Mouse (Mus musculus) testis, postnatal 14 days (tissue): ENCODE measurements at regions not wholly inside any gene's neighbourhood (a gene's known extent, or its start where the extent isn't known, plus 50 kb on each side); places are given as distances from the start of the nearest gene placed in this dataset.

ENCODE experiments used
- DNase-seq: peaks from one replicate; pipeline ENCODE4 v3.0.0; 2021; ENCODE audit warnings: low spot score

DNA sequence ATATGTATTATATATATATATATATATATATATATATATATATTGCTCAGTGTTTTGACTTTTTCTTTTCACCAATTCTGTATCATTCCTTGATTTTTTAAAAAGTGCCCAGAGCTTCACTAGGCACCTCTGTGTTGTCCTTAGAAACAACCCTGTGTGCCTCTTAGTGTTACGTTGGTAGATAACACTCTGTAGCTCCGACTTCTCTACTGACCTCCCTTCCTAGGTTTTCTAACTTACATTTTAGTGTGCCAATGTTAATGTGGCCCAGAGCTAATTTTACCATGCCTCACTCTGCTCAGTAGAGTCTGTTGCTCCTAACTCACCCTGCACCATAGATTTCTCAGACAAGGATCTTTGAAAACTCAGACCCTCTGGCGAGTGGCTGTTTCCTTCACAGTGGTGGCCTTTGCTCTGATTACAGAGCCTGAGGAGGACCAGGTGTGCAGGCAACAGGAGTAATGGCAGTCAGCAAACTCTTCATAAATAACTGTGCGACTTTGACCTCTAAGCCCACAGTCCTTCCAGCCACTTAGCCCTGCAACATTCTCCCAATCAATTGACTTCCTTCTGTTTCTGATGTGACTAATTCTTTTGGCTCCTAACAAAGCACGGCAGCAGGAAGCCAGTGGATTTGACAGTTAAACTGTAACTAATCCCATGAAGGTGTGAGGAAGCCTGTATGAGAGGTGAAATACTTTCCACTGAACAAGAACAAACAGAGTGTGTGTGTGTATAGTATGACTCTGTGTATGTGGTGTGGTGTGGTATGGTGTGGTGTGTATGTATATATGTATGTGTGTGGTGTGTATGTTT is 53.6 kb upstream of the Actr3 start:
- no peak for DNase-seq

DNA sequence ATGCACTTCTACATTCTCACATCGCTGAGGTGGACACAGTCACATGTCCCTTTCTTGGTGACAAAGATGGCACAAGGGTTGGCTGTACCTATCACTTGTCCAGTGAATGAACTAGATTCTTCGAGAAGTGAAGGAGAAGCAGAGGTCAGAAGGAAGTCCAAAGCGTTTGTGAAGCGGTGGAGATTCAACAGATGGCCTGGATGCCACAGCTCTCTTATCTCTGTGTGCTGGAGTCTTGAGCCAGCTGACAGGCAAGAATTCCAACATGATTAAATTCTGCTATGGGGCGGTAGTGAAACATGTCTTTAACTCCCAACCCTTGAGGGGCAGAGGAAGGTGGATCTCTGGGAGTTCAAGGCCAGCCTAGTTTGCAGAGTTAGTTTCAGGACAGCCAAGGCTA is 55.5 kb upstream of the Actr3 start:
- no peak for DNase-seq

DNA sequence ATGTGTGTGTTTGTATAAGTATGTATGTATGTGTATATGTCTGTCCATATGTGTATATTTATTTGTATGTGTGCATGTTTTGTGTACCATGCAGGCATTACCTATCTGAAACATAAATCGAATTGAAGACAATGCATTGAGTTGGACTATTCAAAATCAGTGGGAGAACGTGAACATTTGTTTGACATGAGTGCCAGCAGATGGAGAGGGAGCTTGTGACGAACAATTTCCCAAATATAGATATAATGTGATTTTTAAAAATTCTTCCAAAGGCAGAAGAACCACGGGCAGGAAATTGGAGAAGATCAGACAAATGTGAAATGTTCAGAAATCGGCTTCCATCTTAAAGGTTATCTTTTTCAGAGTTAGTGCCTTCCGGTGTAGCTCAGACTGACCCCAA is 59.1 kb upstream of the Actr3 start:
- no peak for DNase-seq

DNA sequence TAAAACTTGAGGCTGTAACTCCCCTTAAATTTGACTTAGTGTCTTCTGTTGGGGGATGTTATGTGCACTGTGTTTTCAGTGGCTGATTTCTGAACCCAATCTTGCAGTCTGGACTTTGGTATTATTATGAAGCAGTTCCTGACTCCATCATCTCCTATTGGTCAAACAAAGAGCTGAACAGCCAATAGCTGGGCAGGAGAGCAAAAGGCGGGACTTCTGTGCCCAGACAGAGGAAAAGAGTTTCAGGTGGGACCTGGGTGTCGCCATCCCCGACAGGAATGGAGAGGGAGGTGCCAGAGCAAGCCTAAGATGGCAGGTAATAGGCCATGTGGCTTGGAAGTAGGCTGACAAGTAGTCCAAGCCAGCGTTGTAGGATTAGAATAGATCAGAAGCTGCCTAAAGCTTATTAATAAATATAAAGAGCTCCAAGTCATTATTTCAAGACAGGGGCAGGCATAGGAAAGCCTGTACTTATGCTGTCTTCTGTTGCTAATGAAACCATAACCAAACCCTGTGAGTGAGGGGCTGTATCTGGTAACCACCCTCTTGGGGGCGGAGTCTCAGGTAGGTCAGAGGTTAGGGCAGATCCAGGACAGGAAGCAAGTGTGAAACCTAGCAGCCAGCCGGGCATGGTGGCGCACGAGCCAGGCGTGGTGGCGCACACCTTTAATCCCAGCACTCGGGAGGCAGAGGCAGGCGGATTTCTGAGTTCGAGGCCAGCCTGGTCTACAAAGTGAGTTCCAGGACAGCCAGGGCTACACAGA is 60.0 kb upstream of the Actr3 start:
- peak; percentile 11 for DNase-seq

DNA sequence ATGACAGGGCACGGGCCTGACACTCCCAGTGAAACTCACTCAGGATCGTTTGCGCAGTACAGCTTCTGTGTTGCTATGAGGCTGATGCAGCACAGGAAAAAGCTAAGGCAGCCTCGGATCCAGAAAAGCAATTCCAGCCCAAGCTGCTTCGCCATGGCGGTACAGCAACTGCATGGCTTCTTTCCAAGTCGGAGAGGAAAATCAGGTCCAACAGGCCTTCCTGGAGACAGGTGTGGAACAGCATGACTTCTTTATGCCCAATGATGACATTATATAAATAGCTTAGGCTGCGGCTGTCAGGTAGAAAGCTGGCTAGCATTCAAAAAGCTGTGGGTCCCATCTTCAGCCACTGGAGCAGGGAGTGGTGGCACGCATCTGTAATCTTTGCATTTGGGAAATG is 61.5 kb upstream of the Actr3 start:
- DNase-seq = no peak

DNA sequence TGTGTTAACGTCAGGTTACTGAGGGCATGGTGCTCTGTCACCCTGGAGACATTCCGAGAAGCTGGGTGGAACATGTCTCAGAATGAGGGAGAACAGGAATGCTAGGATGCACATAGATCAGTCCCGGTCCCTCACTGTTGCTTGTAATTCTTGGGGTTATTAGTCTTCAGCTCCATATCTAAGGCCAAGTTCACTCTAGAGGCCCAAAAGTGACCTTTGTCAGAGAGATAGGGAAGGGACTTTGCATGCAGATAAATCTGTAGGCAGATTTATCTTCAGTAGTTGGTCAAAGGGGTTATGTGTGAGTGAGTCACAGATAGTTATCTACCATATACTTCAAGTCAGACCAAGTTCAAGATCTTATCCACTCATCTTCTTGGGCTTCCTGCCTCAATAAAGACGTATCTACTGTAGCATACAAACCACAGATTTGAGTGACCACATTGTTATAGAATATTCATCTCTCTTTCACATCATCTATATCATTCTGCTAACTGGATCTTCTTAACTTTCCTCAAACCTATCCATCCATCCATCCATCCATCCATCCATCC is 58.4 kb upstream of the Slc35f5 start:
- DNase-seq = no peak

DNA sequence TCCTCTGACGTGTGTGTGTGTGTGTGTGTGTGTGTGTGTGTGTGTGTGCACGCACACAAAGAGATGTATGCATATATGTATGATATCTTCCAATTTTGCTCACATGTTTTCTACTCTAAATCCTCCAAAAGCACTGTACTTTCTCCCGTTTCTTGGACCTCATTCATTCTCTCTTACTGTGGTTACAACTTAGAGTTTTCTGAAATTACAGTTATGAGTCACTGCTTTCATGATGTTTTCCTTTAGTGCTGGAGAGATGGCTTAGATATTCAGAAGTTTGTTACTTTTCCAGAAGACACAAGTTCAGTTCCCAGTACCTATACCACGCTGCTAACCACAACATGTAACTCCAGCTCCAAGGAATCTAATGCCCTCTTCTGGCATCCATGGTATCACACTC is 56.5 kb upstream of the Slc35f5 start:
- no peak for DNase-seq

DNA sequence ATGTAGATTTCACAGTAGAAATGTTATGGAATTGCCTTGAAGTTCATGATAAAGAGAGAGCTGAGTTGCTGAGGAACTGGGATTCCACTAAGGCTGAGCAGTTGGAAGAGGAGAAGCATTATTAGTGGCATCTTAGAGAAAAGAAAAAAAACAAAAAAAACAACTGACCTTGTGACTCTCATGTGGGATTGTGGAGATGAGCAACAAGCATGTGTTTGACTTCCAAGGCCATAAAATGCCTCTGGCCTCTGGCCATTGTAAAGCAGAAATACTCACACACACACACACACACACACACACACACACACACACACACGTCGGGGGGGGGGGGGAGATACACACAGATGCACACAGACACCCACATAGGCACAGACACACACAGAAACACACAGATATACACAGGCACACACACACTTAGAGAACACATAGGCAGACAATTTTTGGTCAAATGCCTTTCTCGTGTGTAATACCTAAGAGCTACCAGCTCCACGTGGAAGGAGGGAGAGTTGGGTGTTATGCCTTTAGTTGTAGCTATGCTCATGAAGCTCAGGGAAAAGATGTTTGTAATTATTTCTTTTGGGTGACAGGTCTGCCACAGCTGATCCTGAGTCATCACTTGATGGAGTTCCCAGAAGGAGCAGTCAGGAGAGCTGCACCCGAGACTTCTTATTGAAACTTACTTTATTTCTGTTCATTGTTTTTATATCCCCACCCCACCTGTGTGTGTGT is 52.4 kb upstream of the Slc35f5 start:
- DNase-seq = no peak

DNA sequence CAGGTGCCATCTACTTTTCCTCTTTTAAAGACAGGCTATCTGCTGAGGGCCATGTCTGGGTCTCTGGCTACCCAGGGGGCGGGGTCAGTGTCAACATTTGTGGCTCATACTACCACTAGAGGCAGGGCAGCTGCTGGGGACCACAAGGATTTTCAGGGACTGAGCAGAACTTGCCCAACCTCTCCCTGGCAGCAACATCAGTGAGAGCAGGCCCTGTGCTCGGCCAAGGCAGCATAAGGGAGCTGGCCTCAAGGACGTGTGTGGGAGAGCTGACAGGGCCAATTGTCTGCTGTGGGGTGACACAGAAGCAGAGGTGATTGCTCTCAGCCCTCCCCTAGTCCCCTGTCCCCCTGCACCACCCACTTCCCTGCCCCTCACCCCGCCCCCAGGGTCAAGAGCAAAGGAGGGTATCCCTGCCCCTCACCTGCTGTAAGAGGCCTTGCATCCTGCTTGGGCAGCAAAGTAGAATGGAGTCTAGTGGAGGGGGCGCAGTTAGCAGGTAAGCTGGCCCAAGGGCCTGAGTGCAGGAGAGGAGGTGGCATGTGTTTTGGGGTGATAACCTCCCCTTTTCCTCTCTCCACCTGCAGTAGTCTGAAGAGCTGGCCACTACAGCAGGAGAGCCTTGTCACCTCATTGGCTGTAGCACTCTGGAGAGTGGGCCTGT is 51.7 kb upstream of the Slc35f5 start:
- peak; percentile 58 for DNase-seq
